Mouse (Mus musculus) liver, postnatal 0 days (tissue): Measurements from ENCODE around the gene Hoxb9. TPM values are rescaled to one million over a fixed set of nuclear protein-coding genes. Genes with fewer than 3 reads are reported as not detected.

Experiments used
- ATAC-seq: fragments of 200-750 bp; cut with Nextera tagmentation; 2 replicates; pipeline ENCODE4 v1.8.0; 2017; ENCODE audit warnings: mild to moderate bottlenecking, moderate library complexity
- DNase-seq: peaks from one replicate; pipeline ENCODE4 v3.0.0-alpha.2; 2016
- H3K27ac ChIP-seq: fragments of 300-500 bp; sonication (generic); 2 replicates; pipeline ENCODE4 v1.5.1; 2014; ENCODE audit warnings: antibody characterized with exemption, moderate library complexity, mild to moderate bottlenecking, low read depth
- H3K27me3 ChIP-seq: fragments of 300-500 bp; sonication (generic); 2 replicates; pipeline ENCODE4 v1.6.1; 2014; ENCODE audit warnings: low read length, control low read depth, mixed read lengths; ENCODE audit not compliant: insufficient read depth
- H3K36me3 ChIP-seq: fragments of 300-500 bp; sonication (generic); replicated peaks from 2 replicates; pipeline ENCODE4 v1.6.1; 2014; ENCODE audit warnings: mild to moderate bottlenecking, control low read depth, low read length, moderate library complexity, mixed read lengths; ENCODE audit not compliant: insufficient read depth
- H3K4me1 ChIP-seq: fragments of 300-500 bp; sonication (generic); 2 replicates; pipeline ENCODE4 v1.6.1; 2014; ENCODE audit warnings: antibody characterized with exemption, mild to moderate bottlenecking, control low read depth; ENCODE audit not compliant: insufficient read depth
- H3K4me2 ChIP-seq: fragments of 300-500 bp; sonication (generic); 2 replicates; pipeline ENCODE4 v1.6.1; 2014; ENCODE audit warnings: low read depth, mild to moderate bottlenecking, low read length, moderate library complexity, mixed read lengths
- H3K4me3 ChIP-seq: fragments of 300-500 bp; sonication (generic); 2 replicates; pipeline ENCODE4 v1.5.1; 2014; ENCODE audit warnings: low read depth, low read length
- H3K9ac ChIP-seq: fragments of 300-500 bp; sonication (generic); replicated peaks from 2 replicates; pipeline ENCODE4 v1.6.1; 2014; ENCODE audit warnings: mild to moderate bottlenecking, moderate library complexity
- H3K9me3 ChIP-seq: fragments of 300-500 bp; sonication (generic); 2 replicates; pipeline ENCODE4 v1.6.1; 2016; ENCODE audit warnings: mild to moderate bottlenecking, control low read depth, low read length, mixed read lengths
- CTCF ChIP-seq: sonication (generic); IDR thresholded peaks from 2 replicates; pipeline ENCODE4 v1.5.1; 2016; ENCODE audit warnings: antibody characterized with exemption, low read depth
- EP300 ChIP-seq: IDR thresholded peaks from 2 replicates; pipeline ENCODE4 v1.6.1; 2016; ENCODE audit warnings: antibody characterized with exemption, low read depth, mild to moderate bottlenecking
- WGBS: fragments of 180-500 bp; shearing (Covaris S2); extraction: QIAGEN DNeasy Blood & Tissue Kit; methylation state at CpG from one replicate; pipeline ENCODE4 v1.1.7; 2014; ENCODE audit not compliant: insufficient replicate concordance; 5-methylcytosine and 5-hydroxymethylcytosine counted together
- polyA plus RNA-seq: library from polyadenylated mRNA; unstranded; fragments of >200 nt; fragmentation: Nextera tagmentation; extraction: Ambion mirVana; gene quantifications from 2 replicates; pipeline ENCODE4 v1.2.1, GENCODE M21; 2015

Hoxb9 gene
- polyA plus RNA-seq, 1 experiment from 2014 or later = not detected

DNA sequence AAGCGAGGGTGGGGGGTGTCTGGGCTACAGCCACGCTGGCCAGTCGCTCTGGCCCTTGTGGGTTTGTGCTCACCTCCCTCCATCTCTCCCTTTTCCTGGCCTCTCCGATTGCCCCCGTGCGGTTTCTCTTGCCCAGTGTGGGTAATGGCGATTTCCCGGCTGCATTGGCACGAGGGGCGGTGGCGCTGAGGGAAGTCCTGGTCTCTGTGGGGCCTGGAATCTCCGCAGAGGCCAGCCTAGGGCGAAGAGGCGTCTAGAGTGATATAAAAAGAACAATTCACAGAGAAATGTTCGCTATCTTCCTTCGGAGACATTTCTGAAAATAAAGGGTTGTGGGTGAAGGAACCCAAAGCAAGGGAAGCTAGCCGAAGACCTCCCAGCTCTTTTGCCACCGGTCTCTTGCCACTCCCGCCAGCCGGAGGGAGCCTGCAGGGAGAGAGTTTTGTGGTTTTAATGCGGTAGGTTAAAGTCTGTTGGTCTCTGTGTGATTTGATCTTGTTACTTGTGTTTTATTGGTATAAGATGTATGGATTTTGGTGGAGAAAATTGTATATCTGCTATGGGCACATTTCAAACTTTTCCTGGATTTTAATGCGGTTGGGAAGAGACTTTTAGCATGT lies 22.2 kb downstream of the Hoxb9 start:
- no peak overlapping the region for H3K4me3 ChIP-seq
- 2% methylated on average over 22 of the region's 22 CpGs for WGBS
- no peaks in the 10 kb centered on the region for H3K36me3 ChIP-seq
- H3K27ac ChIP-seq = no peak overlapping the region
- H3K4me2 ChIP-seq = no peak overlapping the region
- ATAC-seq (no peak), DNase-seq (no peak)
- H3K27me3 ChIP-seq = peaks cover 97% of the 10 kb centered on the region
- TF ChIP-seq EP300 = no peak
- TF ChIP-seq CTCF = no peak
- H3K9me3 ChIP-seq = no peaks in the 10 kb centered on the region
- H3K9ac ChIP-seq = no peak overlapping the region
- H3K4me1 ChIP-seq = no peaks in the 10 kb centered on the region

- H3K9me3 ChIP-seq = no peaks in the 10 kb centered on the region
- WGBS = under 1% methylated on average over 32 of the region's 32 CpGs
- TF ChIP-seq EP300 (no peak), CTCF (peak; percentile 71)
- H3K27ac ChIP-seq = no peak overlapping the region
- no peak for ATAC-seq
- no peaks in the 10 kb centered on the region for H3K36me3 ChIP-seq
- peaks cover 98% of the 10 kb centered on the region for H3K27me3 ChIP-seq
- no peak overlapping the region for H3K9ac ChIP-seq
- DNase-seq = peak; percentile 75
- H3K4me1 ChIP-seq = no peaks in the 10 kb centered on the region
- H3K4me2 ChIP-seq = no peak overlapping the region
- no peak overlapping the region for H3K4me3 ChIP-seq
Measured at GRCm38 (mm10) chr11:96294245-96295091, 23.2 kb downstream of the Hoxb9 start.

DNA sequence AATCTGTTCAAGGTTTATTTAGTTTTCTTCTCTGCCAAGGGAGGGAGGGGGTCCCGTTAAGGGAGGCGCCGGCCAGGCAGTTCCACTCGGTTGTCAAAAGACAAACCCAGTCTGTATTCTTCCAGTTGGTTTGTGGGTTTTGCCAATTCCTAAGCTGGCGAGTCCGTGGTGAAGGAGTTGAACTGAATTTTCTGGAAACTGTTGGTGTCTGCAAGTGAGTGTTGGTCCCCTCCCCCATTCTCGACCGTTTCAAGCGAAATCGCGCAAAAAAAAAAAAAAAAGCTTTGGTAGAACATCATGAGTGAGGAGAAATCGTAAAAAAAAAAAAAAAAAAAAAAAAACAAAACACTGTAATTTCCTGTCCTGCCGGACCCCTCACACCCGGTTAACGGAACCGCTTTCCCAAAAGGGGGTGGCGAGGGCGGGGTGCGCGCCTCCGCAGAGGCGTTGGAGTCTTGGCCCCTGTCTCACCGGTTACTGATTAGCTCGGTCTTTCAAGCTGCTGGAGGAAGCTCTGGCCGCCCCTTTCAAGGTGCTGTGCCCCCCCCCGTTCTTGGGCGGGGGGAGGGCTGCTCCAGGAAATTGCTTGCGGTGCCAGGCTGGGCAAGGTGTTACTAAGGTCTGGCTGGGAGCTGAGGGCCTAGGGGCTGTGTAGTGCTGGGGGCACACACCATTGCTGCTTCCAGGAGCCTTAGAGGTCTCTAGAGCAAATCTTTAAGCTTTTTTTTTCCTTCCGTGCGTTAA lies 24.0 kb downstream of the Hoxb9 start:
- Histone ChIP-seq H3K4me1 (no peaks in the 10 kb centered on the region), H3K9me3 (no peaks in the 10 kb centered on the region), H3K27ac (no peak overlapping the region), H3K9ac (no peak overlapping the region), H3K4me3 (no peak overlapping the region), H3K27me3 (peaks cover 98% of the 10 kb centered on the region), H3K4me2 (no peak overlapping the region), H3K36me3 (no peaks in the 10 kb centered on the region)
- DNase-seq = no peak
- ATAC-seq = no peak
- TF ChIP-seq EP300 (no peak), CTCF (no peak)
- under 1% methylated on average over 29 of the region's 30 CpGs for WGBS

GRCm38 (mm10) chr11:96296997-96297396 lies 25.7 kb downstream of the Hoxb9 start:
- ATAC-seq (no peak), DNase-seq (no peak)
- Histone ChIP-seq H3K27ac (no peak overlapping the region), H3K4me3 (no peak overlapping the region), H3K27me3 (peaks cover 100% of the 10 kb centered on the region), H3K9me3 (no peaks in the 10 kb centered on the region), H3K9ac (no peak overlapping the region), H3K36me3 (no peaks in the 10 kb centered on the region), H3K4me2 (no peak overlapping the region), H3K4me1 (no peaks in the 10 kb centered on the region)
- 20% methylated on average over 2 of the region's 2 CpGs for WGBS
- TF ChIP-seq CTCF = no peak
- TF ChIP-seq EP300 = no peak

- Histone ChIP-seq H3K36me3 (no peaks in the 10 kb centered on the region), H3K9ac (no peak overlapping the region), H3K4me2 (no peak overlapping the region), H3K4me3 (no peak overlapping the region), H3K9me3 (no peaks in the 10 kb centered on the region), H3K27me3 (peaks cover 100% of the 10 kb centered on the region), H3K4me1 (no peaks in the 10 kb centered on the region), H3K27ac (no peak overlapping the region)
- TF ChIP-seq CTCF (no peak), EP300 (no peak)
- DNase-seq (no peak), ATAC-seq (no peak)
- 38% methylated on average over 3 of the region's 3 CpGs for WGBS
Measured at GRCm38 (mm10) chr11:96297428-96297827, 26.2 kb downstream of the Hoxb9 start.
